Mouse (Mus musculus): ENCODE measurements around the gene Abi3bp.

- TF ChIP-seq CTCF (IDR thresholded peaks at IDR 0.05; ENCODE audit: low read depth, low read length) (no peak), POLR2A (IDR thresholded peaks at IDR 0.05; ENCODE audit: insufficient read depth, low read length) (no peak)
These were observed 167.6 kb downstream of the Abi3bp start for GRCm38 (mm10) chr16:56645251-56645650.
